ENCODE assay signal across 22 mouse cellular contexts in the genomic region with DNA sequence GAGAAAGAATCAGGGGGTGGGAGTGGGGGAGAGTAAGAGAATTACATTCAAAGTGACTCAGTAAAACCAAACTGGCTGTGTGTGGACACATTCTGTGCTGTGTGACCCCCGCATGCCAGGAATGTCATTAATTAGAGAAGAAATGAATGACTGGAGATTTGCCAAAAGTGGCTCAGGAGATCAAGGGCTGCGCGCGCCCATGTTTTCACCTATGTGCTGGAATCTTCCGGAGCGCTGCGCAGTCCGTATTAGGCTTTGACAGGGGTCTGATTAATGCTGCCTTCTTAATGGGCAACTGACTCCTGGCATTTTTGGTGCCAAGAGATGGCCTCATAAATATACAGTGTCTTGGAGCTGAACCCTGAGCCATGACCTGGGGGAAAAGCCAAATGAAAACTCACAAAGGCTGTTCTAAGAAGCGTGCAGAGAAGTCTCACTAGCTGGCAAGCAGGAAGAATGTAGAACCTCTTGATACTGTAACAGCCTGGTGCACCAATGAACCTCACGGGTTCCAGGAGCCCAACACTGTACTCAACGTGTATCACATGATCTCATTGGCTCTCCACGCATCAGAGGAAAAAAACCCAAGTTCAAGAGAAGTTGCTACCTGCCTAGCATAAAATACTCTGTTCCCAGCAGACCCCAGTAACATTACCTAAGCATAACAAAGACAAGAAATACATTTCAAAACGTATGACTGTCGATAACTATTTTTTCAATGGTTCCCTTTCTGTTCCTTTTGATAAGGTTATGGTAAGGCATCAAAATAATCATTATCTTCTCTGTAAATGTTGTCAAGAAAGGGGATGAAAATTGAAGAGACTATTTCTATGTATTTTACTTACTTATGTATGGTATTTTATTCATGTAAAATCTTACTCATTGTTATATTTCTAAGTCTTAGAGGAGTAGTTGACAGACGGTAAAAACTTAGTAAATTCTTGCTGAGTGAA.
DNase-seq lines count a peak whose midpoint lies in the region; ATAC-seq and TF ChIP-seq lines count a peak whose summit lies in the region.
"Had no signal": no experiment of that assay in that cellular context is flagged by ENCODE, and none has a peak within 500 bp of the region (broad histone marks: within the 10 kb centered on the region; RNA-seq: fewer than 3 reads in every experiment).

No protein-coding gene starts in this region.

- no peak overlapping the region for H3K4me2 ChIP-seq in kidney, embryonic 14.5 days (replicated peaks; ENCODE audit: low read depth, low read length)
- H3K4me2 ChIP-seq in lung, embryonic 14.5 days, result no peak overlapping the region
- H3K4me2 ChIP-seq: embryonic facial prominence, embryonic 15.5 days; heart, embryonic 13.5 days; hindbrain, embryonic 14.5 days; liver, embryonic 15.5 days had no signal

- H3K9ac ChIP-seq in kidney, embryonic 14.5 days (ENCODE audit: low read depth, low read length), result no peak overlapping the region
- H3K9ac ChIP-seq in lung, embryonic 14.5 days, result no peak overlapping the region
- H3K9ac ChIP-seq: embryonic facial prominence, embryonic 15.5 days; heart, embryonic 13.5 days; hindbrain, embryonic 14.5 days; liver, embryonic 15.5 days had no signal

- H3K27me3 ChIP-seq in kidney, embryonic 14.5 days (ENCODE audit: control insufficient read depth, insufficient read depth, low read length), result no peaks in the 10 kb centered on the region
- H3K27me3 ChIP-seq in kidney, adult 2 months (replicated peaks; ENCODE audit: control insufficient read depth, insufficient read depth, low read length), result no peaks in the 10 kb centered on the region
- H3K27me3 ChIP-seq in lung, embryonic 14.5 days (ENCODE audit: insufficient read depth, low read length), result no peaks in the 10 kb centered on the region
- no peaks in the 10 kb centered on the region for H3K27me3 ChIP-seq in limb, embryonic 10.5 days (ENCODE audit: low read depth, poor library complexity, severe bottlenecking)
- H3K27me3 ChIP-seq: embryonic facial prominence, embryonic 15.5 days; heart, embryonic 13.5 days; liver, embryonic 15.5 days; megakaryocyte, embryonic 14.5 days had no signal

- peak; percentile 49; the same call in 1 of the 2 replicates for ATAC-seq in kidney, embryonic 14.5 days (ENCODE audit: low FRiP score, low TSS enrichment)
- ATAC-seq in lung, embryonic 14.5 days (ENCODE audit: insufficient read depth), result no peak
- no peak for ATAC-seq in CD4-positive, CD25-positive, alpha-beta regulatory T cell, adult 4 months
- ATAC-seq: activated CD4-positive, CD25-positive, alpha-beta regulatory T cell, adult 4 months; intestine, postnatal 0 days had no signal

- H3K9me3 ChIP-seq in kidney, embryonic 14.5 days (ENCODE audit: control insufficient read depth, low read length), result no peaks in the 10 kb centered on the region
- no peaks in the 10 kb centered on the region for H3K9me3 ChIP-seq in lung, embryonic 14.5 days (ENCODE audit: low read depth, low read length)
- H3K9me3 ChIP-seq in limb, embryonic 10.5 days (replicated peaks), result no peaks in the 10 kb centered on the region
- H3K9me3 ChIP-seq: embryonic facial prominence, embryonic 15.5 days; heart, embryonic 13.5 days; liver, embryonic 15.5 days had no signal

- no peaks in the 10 kb centered on the region for H3K4me1 ChIP-seq in kidney, embryonic 14.5 days (ENCODE audit: control insufficient read depth, insufficient read depth, low read length)
- H3K4me1 ChIP-seq in kidney, adult 2 months (ENCODE audit: control insufficient read depth, insufficient read depth, low read length), result no peaks in the 10 kb centered on the region
- no peaks in the 10 kb centered on the region for H3K4me1 ChIP-seq in lung, embryonic 14.5 days (ENCODE audit: insufficient read depth)
- peaks cover 22% of the 10 kb centered on the region for H3K4me1 ChIP-seq in limb, embryonic 10.5 days
- H3K4me1 ChIP-seq: embryonic facial prominence, embryonic 15.5 days; heart, embryonic 13.5 days; liver, embryonic 15.5 days; megakaryocyte, embryonic 14.5 days had no signal

- no peak overlapping the region for H3K4me3 ChIP-seq in kidney, embryonic 14.5 days (ENCODE audit: low read length)
- H3K4me3 ChIP-seq in kidney, adult 2 months (ENCODE audit: insufficient read depth, low read depth, low read length), result no peak overlapping the region
- no peak overlapping the region for H3K4me3 ChIP-seq in lung, embryonic 14.5 days (ENCODE audit: low read depth, low read length)
- no peak overlapping the region for H3K4me3 ChIP-seq in limb, embryonic 10.5 days
- H3K4me3 ChIP-seq: embryonic facial prominence, embryonic 15.5 days; heart, embryonic 13.5 days; liver, embryonic 15.5 days; megakaryocyte, embryonic 14.5 days had no signal

- TF ChIP-seq CTCF in kidney, adult 2 months (conservative IDR thresholded peaks at IDR 0.05; ENCODE audit: insufficient read depth, insufficient read length, low read depth, low read length), result no peak
- TF ChIP-seq CTCF in lung, embryonic 14.5 days (IDR thresholded peaks at IDR 0.05; ENCODE audit: low read depth), result no peak

- H3K27ac ChIP-seq in kidney, embryonic 14.5 days (ENCODE audit: low read depth, low read length), result no peak overlapping the region
- H3K27ac ChIP-seq in kidney, adult 2 months (ENCODE audit: insufficient read depth, low read depth, low read length), result no peak overlapping the region
- no peak overlapping the region for H3K27ac ChIP-seq in lung, embryonic 14.5 days (ENCODE audit: low read depth)
- H3K27ac ChIP-seq in limb, embryonic 10.5 days, result no peak overlapping the region
- H3K27ac ChIP-seq: embryonic facial prominence, embryonic 15.5 days; heart, embryonic 13.5 days; hindbrain, embryonic 14.5 days; liver, embryonic 15.5 days; stomach, postnatal 0 days had no signal

- no peak for DNase-seq in kidney, adult 2 months
- peak; percentile 56 for DNase-seq in lung, embryonic 14.5 days
- DNase-seq in lung, postnatal 36 days, result no peak
- DNase-seq in limb, embryonic 10.5 days (ENCODE audit: low spot score), result peak; percentile 43
- DNase-seq in mesoderm, embryonic 11.5 days (ENCODE audit: low read depth, low spot score), result peak; percentile 41
- no peak for DNase-seq in cerebellum, adult 9-11 months
- DNase-seq: adrenal gland, postnatal 25 days; cerebellum, adult 11 months; cerebellum, postnatal 14 days; left cerebral cortex, postnatal 4 days; lung, postnatal 10 days; right cerebral cortex, postnatal 4 days had no signal

- no peaks in the 10 kb centered on the region for H3K36me3 ChIP-seq in kidney, embryonic 14.5 days (ENCODE audit: control insufficient read depth, insufficient read depth, low read length)
- H3K36me3 ChIP-seq in kidney, adult 2 months (ENCODE audit: control insufficient read depth, insufficient read depth, low read length), result no peaks in the 10 kb centered on the region
- no peaks in the 10 kb centered on the region for H3K36me3 ChIP-seq in lung, embryonic 14.5 days (ENCODE audit: insufficient read depth)
- H3K36me3 ChIP-seq in limb, embryonic 10.5 days, result no peaks in the 10 kb centered on the region
- H3K36me3 ChIP-seq: embryonic facial prominence, embryonic 15.5 days; heart, embryonic 13.5 days; liver, embryonic 15.5 days had no signal

- no peak for TF ChIP-seq POLR2A in kidney, adult 2 months (IDR thresholded peaks at IDR 0.05; ENCODE audit: low read depth, low read length)

- WGBS in kidney, embryonic 14.5 days, result 57% methylated on average over 15 of the region's 15 CpGs
- WGBS in kidney, adult 2 months, result 32% methylated on average over 15 of the region's 15 CpGs
- WGBS in lung, embryonic 14.5 days, result 54% methylated on average over 15 of the region's 15 CpGs
- WGBS in limb, embryonic 10.5 days, result 80% methylated on average over 15 of the region's 15 CpGs

Comparison
In these comparisons a context has a peak if more than half of its experiments do, and no peak if none do; other contexts are left out.
1. DNase-seq: peak in lung, embryonic 14.5 days (single experiment), limb, embryonic 10.5 days (single experiment) and mesoderm, embryonic 11.5 days (single experiment); none in kidney, adult 2 months (single experiment), lung, postnatal 36 days (single experiment) and cerebellum, adult 9-11 months (single experiment).